Mouse (Mus musculus): ENCODE results near the gene Pnkp. TPM values are rescaled to one million over a fixed set of nuclear protein-coding genes. Genes with fewer than 3 reads are reported as not detected.
A peak's percentile ranks its signal among the peaks of the same experiment; 100 is the strongest.

Pnkp gene
- polyA plus RNA-seq, 2 experiments: 23.8 to 32.0 TPM

GRCm38 (mm10) chr7:44886964-44887363, 30.0 kb downstream of the Pnkp start:
- no peak overlapping the region for H3K27ac ChIP-seq (replicated peaks; ENCODE audit: low read depth, low read length)
- no peak for TF ChIP-seq POLR2A (IDR thresholded peaks at IDR 0.05; ENCODE audit: borderline replicate concordance, extremely low read depth, insufficient read depth, insufficient read length)
- DNase-seq (ENCODE audit: low spot score) (no peak), ATAC-seq (ENCODE audit: low FRiP score, low read depth) (no peak)
- 85% methylated on average over 7 of the region's 7 CpGs for WGBS
- no peaks in the 10 kb centered on the region for H3K9me3 ChIP-seq (ENCODE audit: control insufficient read depth, low read length)
- no peak overlapping the region for H3K9ac ChIP-seq (ENCODE audit: low read depth, low read length, severe bottlenecking)
- H3K4me1 ChIP-seq (ENCODE audit: control insufficient read depth, insufficient read depth, low read length): peaks cover 9% of the 10 kb centered on the region; the same call in 1 of the 2 replicates
- H3K4me2 ChIP-seq (replicated peaks; ENCODE audit: low read depth, low read length, severe bottlenecking): no peak overlapping the region
- no peak overlapping the region for H3K4me3 ChIP-seq (replicated peaks; ENCODE audit: low read length)
- H3K36me3 ChIP-seq (ENCODE audit: control insufficient read depth, insufficient read depth, low read length): peaks cover 76% of the 10 kb centered on the region
- no peaks in the 10 kb centered on the region for H3K27me3 ChIP-seq (ENCODE audit: control insufficient read depth, insufficient read depth, low read length)

GRCm38 (mm10) chr7:44888256-44889105, 31.5 kb downstream of the Pnkp start:
- H3K4me2 ChIP-seq (replicated peaks; ENCODE audit: low read depth, low read length, severe bottlenecking): no peak overlapping the region
- TF ChIP-seq POLR2A (IDR thresholded peaks at IDR 0.05; ENCODE audit: borderline replicate concordance, extremely low read depth, insufficient read depth, insufficient read length): no peak
- no peaks in the 10 kb centered on the region for H3K9me3 ChIP-seq (ENCODE audit: control insufficient read depth, low read length)
- no peaks in the 10 kb centered on the region for H3K27me3 ChIP-seq (ENCODE audit: control insufficient read depth, insufficient read depth, low read length)
- ATAC-seq (ENCODE audit: low FRiP score, low read depth) (no peak), DNase-seq (ENCODE audit: low spot score) (no peak)
- no peak overlapping the region for H3K4me3 ChIP-seq (replicated peaks; ENCODE audit: low read length)
- peaks cover 13% of the 10 kb centered on the region for H3K4me1 ChIP-seq (ENCODE audit: control insufficient read depth, insufficient read depth, low read length)
- 88% methylated on average over 13 of the region's 13 CpGs for WGBS
- H3K36me3 ChIP-seq (ENCODE audit: control insufficient read depth, insufficient read depth, low read length): peaks cover 60% of the 10 kb centered on the region
- H3K27ac ChIP-seq (replicated peaks; ENCODE audit: low read depth, low read length): no peak overlapping the region
- H3K9ac ChIP-seq (ENCODE audit: low read depth, low read length, severe bottlenecking): no peak overlapping the region

GRCm38 (mm10) chr7:44890180-44890579, 33.2 kb downstream of the Pnkp start:
- no peak overlapping the region for H3K27ac ChIP-seq (replicated peaks; ENCODE audit: low read depth, low read length)
- no peak overlapping the region for H3K4me3 ChIP-seq (replicated peaks; ENCODE audit: low read length)
- H3K27me3 ChIP-seq (ENCODE audit: control insufficient read depth, insufficient read depth, low read length): no peaks in the 10 kb centered on the region
- H3K9ac ChIP-seq (ENCODE audit: low read depth, low read length, severe bottlenecking): no peak overlapping the region
- no peak for DNase-seq (ENCODE audit: low spot score)
- H3K4me1 ChIP-seq (ENCODE audit: control insufficient read depth, insufficient read depth, low read length): peaks cover 18% of the 10 kb centered on the region
- peaks cover 46% of the 10 kb centered on the region for H3K36me3 ChIP-seq (ENCODE audit: control insufficient read depth, insufficient read depth, low read length)
- no peak for TF ChIP-seq POLR2A (IDR thresholded peaks at IDR 0.05; ENCODE audit: borderline replicate concordance, extremely low read depth, insufficient read depth, insufficient read length)
- WGBS: 94% methylated on average over 6 of the region's 7 CpGs
- H3K4me2 ChIP-seq (replicated peaks; ENCODE audit: low read depth, low read length, severe bottlenecking): no peak overlapping the region
- no peaks in the 10 kb centered on the region for H3K9me3 ChIP-seq (ENCODE audit: control insufficient read depth, low read length)
- no peak for ATAC-seq (ENCODE audit: low FRiP score, low read depth)

GRCm38 (mm10) chr7:44890737-44891136, 33.8 kb downstream of the Pnkp start:
- no peak for ATAC-seq (ENCODE audit: low FRiP score, low read depth)
- H3K4me3 ChIP-seq (replicated peaks; ENCODE audit: low read length): 0 out of 2 replicates have a peak overlapping the region, but pooled peaks have one; percentile 83
- peak overlapping the region; percentile 84; the same call in 1 of the 2 replicates for H3K9ac ChIP-seq (ENCODE audit: low read depth, low read length, severe bottlenecking)
- peaks cover 20% of the 10 kb centered on the region for H3K4me1 ChIP-seq (ENCODE audit: control insufficient read depth, insufficient read depth, low read length)
- peak overlapping the region; percentile 93 for H3K4me2 ChIP-seq (replicated peaks; ENCODE audit: low read depth, low read length, severe bottlenecking)
- WGBS: 87% methylated on average over 4 of the region's 4 CpGs
- TF ChIP-seq POLR2A (IDR thresholded peaks at IDR 0.05; ENCODE audit: borderline replicate concordance, extremely low read depth, insufficient read depth, insufficient read length): no peak
- no peaks in the 10 kb centered on the region for H3K9me3 ChIP-seq (ENCODE audit: control insufficient read depth, low read length)
- H3K36me3 ChIP-seq (ENCODE audit: control insufficient read depth, insufficient read depth, low read length): peaks cover 40% of the 10 kb centered on the region
- no peak overlapping the region for H3K27ac ChIP-seq (replicated peaks; ENCODE audit: low read depth, low read length)
- DNase-seq (ENCODE audit: low spot score): no peak
- no peaks in the 10 kb centered on the region for H3K27me3 ChIP-seq (ENCODE audit: control insufficient read depth, insufficient read depth, low read length)

- peaks cover 21% of the 10 kb centered on the region for H3K4me1 ChIP-seq (ENCODE audit: control insufficient read depth, insufficient read depth, low read length)
- peaks cover 33% of the 10 kb centered on the region for H3K36me3 ChIP-seq (ENCODE audit: control insufficient read depth, insufficient read depth, low read length)
- 26% methylated on average over 6 of the region's 6 CpGs for WGBS
- no peak for DNase-seq (ENCODE audit: low spot score)
- H3K4me3 ChIP-seq (replicated peaks; ENCODE audit: low read length): peak overlapping the region; percentile 83
- no peak for TF ChIP-seq POLR2A (IDR thresholded peaks at IDR 0.05; ENCODE audit: borderline replicate concordance, extremely low read depth, insufficient read depth, insufficient read length)
- peak overlapping the region; percentile 84 for H3K9ac ChIP-seq (ENCODE audit: low read depth, low read length, severe bottlenecking)
- no peaks in the 10 kb centered on the region for H3K9me3 ChIP-seq (ENCODE audit: control insufficient read depth, low read length)
- no peak for ATAC-seq (ENCODE audit: low FRiP score, low read depth)
- H3K27ac ChIP-seq (replicated peaks; ENCODE audit: low read depth, low read length): peak overlapping the region; percentile 98
- H3K27me3 ChIP-seq (ENCODE audit: control insufficient read depth, insufficient read depth, low read length): no peaks in the 10 kb centered on the region
- H3K4me2 ChIP-seq (replicated peaks; ENCODE audit: low read depth, low read length, severe bottlenecking): peak overlapping the region; percentile 93
Measured at GRCm38 (mm10) chr7:44891611-44892010, 34.7 kb downstream of the Pnkp start.

Measured in limb, embryonic 14.5 days (tissue).